Mouse (Mus musculus): Measurements from ENCODE around the gene B3gnt2. TPM values are rescaled to one million over a fixed set of nuclear protein-coding genes. Genes with fewer than 3 reads are reported as not detected.

Gene B3gnt2
- polyA plus RNA-seq, 1 experiment from 2014 or later: 1.9 TPM

DNA sequence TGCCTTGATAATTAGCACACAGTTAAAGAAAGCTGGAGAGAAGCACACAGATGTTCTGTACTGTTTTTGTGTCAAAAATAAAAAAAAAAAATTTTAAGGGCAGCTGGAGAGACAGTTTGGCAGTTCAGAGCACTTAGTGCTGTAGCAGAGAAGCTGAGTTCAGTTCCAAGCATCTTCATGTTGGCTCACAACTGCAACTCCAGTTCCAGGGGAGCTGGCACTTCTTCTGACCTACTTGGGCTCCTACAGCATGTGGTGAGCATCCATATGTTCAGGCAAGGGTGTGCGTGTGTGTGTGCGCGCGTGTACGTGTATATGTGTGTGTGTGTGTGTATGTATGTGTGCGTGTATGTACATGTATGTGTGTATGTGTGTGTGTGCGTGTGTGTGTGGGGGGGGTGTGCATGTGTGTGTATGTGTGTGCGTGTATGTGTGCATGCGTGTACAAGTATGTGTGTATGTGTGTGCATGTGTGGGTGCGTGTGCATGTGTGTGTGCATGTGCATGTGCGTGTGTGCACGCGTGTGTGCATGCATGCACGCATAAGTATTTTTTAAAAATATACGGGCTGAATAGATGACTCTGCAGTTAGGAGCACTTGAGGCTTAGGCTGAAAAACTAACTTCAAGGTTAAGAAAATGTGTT, 31.7 kb downstream of the B3gnt2 start:
- Histone ChIP-seq H3K27me3 (ENCODE audit: control insufficient read depth, insufficient read depth, low read length) (no peaks in the 10 kb centered on the region), H3K4me1 (ENCODE audit: control insufficient read depth, insufficient read depth, low read length) (no peaks in the 10 kb centered on the region), H3K4me2 (ENCODE audit: low read depth, low read length) (no peak overlapping the region), H3K27ac (ENCODE audit: low read depth, low read length) (no peak overlapping the region), H3K9ac (replicated peaks; ENCODE audit: low read depth, low read length) (no peak overlapping the region), H3K9me3 (ENCODE audit: control insufficient read depth, low read length) (no peaks in the 10 kb centered on the region), H3K4me3 (ENCODE audit: low read depth, low read length) (no peak overlapping the region), H3K36me3 (ENCODE audit: control insufficient read depth, insufficient read depth, low read length) (no peaks in the 10 kb centered on the region)
- ATAC-seq (ENCODE audit: low read depth): no peak
- WGBS: over 99% methylated on average over 15 of the region's 15 CpGs

DNA sequence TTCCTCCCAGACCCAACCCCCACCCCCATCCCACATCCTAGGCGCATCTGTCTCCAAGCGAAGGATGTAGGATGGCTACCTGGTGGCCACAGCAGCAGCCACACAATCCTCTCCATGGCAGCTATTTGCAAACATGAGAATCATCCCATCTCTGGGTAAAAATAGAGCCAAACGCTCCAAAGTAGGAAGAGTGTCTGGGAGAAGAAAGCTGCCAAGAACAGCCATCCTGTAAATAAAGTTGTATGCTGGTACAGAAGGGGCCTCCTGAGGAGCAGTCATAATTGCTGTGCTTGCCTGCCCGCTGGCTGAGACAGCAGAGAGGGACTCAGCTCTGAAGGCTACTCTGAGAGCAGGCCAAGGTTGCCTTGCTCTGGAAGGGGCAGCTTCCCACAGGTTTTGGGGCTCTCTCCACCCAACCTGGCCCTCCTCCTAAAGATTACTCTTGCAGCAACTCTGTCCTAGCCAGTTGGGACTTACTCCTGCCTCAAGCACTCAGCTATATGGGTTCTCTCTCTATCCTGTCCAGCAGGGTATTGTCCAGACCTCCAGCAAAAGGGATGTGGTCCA, 33.2 kb downstream of the B3gnt2 start:
- WGBS: 82% methylated on average over 4 of the region's 4 CpGs
- Histone ChIP-seq H3K9ac (replicated peaks; ENCODE audit: low read depth, low read length) (no peak overlapping the region), H3K36me3 (ENCODE audit: control insufficient read depth, insufficient read depth, low read length) (no peaks in the 10 kb centered on the region), H3K27ac (ENCODE audit: low read depth, low read length) (no peak overlapping the region), H3K4me1 (ENCODE audit: control insufficient read depth, insufficient read depth, low read length) (no peaks in the 10 kb centered on the region), H3K27me3 (ENCODE audit: control insufficient read depth, insufficient read depth, low read length) (no peaks in the 10 kb centered on the region), H3K9me3 (ENCODE audit: control insufficient read depth, low read length) (no peaks in the 10 kb centered on the region), H3K4me3 (ENCODE audit: low read depth, low read length) (no peak overlapping the region), H3K4me2 (ENCODE audit: low read depth, low read length) (no peak overlapping the region)
- no peak for ATAC-seq (ENCODE audit: low read depth)

GRCm38 (mm10) chr11:22826665-22827064, 34.1 kb downstream of the B3gnt2 start:
- Histone ChIP-seq H3K9me3 (ENCODE audit: control insufficient read depth, low read length) (no peaks in the 10 kb centered on the region), H3K27me3 (ENCODE audit: control insufficient read depth, insufficient read depth, low read length) (no peaks in the 10 kb centered on the region), H3K4me1 (ENCODE audit: control insufficient read depth, insufficient read depth, low read length) (no peaks in the 10 kb centered on the region), H3K9ac (replicated peaks; ENCODE audit: low read depth, low read length) (no peak overlapping the region), H3K36me3 (ENCODE audit: control insufficient read depth, insufficient read depth, low read length) (no peaks in the 10 kb centered on the region), H3K4me3 (ENCODE audit: low read depth, low read length) (no peak overlapping the region), H3K27ac (ENCODE audit: low read depth, low read length) (no peak overlapping the region), H3K4me2 (ENCODE audit: low read depth, low read length) (no peak overlapping the region)
- ATAC-seq (ENCODE audit: low read depth): no peak
- 95% methylated on average over 6 of the region's 6 CpGs for WGBS

- no peak for ATAC-seq (ENCODE audit: low read depth)
- no peak overlapping the region for H3K9ac ChIP-seq (replicated peaks; ENCODE audit: low read depth, low read length)
- no peak overlapping the region for H3K27ac ChIP-seq (ENCODE audit: low read depth, low read length)
- no peaks in the 10 kb centered on the region for H3K27me3 ChIP-seq (ENCODE audit: control insufficient read depth, insufficient read depth, low read length)
- WGBS: 94% methylated on average over 14 of the region's 14 CpGs
- no peaks in the 10 kb centered on the region for H3K36me3 ChIP-seq (ENCODE audit: control insufficient read depth, insufficient read depth, low read length)
- no peaks in the 10 kb centered on the region for H3K9me3 ChIP-seq (ENCODE audit: control insufficient read depth, low read length)
- H3K4me1 ChIP-seq (ENCODE audit: control insufficient read depth, insufficient read depth, low read length): no peaks in the 10 kb centered on the region
- no peak overlapping the region for H3K4me2 ChIP-seq (ENCODE audit: low read depth, low read length)
- no peak overlapping the region for H3K4me3 ChIP-seq (ENCODE audit: low read depth, low read length)
Observed at GRCm38 (mm10) chr11:22826051-22826450, 34.7 kb downstream of the B3gnt2 start.

- Histone ChIP-seq H3K4me3 (ENCODE audit: low read depth, low read length) (no peak overlapping the region), H3K4me1 (ENCODE audit: control insufficient read depth, insufficient read depth, low read length) (no peaks in the 10 kb centered on the region), H3K4me2 (ENCODE audit: low read depth, low read length) (no peak overlapping the region), H3K9me3 (ENCODE audit: control insufficient read depth, low read length) (no peaks in the 10 kb centered on the region), H3K27ac (ENCODE audit: low read depth, low read length) (no peak overlapping the region), H3K36me3 (ENCODE audit: control insufficient read depth, insufficient read depth, low read length) (no peaks in the 10 kb centered on the region), H3K27me3 (ENCODE audit: control insufficient read depth, insufficient read depth, low read length) (no peaks in the 10 kb centered on the region), H3K9ac (replicated peaks; ENCODE audit: low read depth, low read length) (no peak overlapping the region)
- ATAC-seq (ENCODE audit: low read depth): no peak
- 96% methylated on average over 1 of the region's 1 CpGs for WGBS
Observed at GRCm38 (mm10) chr11:22825548-22825947, 35.2 kb downstream of the B3gnt2 start.

DNA sequence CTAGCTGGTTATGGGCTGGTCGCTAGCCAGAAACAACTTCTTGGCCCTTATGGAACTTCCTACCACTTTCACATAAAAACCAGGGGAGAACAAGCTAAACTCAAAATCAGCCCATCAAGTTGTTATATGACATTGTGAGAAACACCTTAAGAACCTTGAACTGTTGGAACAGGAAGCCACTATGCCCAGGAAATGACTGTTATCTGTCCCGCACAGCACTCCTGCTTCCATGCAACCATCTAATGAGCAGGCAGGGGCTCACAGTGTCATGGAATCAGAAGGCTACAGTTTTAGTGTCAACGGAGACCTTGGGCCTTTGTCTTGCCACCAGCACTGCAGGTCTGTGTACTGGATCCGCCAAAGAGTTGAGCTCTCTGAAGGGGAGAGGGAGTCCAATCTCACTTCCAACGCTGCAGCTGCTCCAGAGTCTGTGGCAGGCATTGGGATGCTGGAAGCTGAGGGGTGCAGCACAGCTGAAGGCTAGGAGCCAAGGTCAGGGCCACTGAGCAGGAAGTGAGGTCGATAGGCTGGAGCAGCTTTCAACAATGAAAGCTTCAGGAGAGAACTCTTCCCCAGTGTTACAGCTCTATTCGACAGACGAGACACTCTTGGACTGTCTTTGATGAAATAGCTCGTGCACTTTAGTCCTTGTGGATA, 36.6 kb downstream of the B3gnt2 start:
- H3K9ac ChIP-seq (replicated peaks; ENCODE audit: low read depth, low read length): no peak overlapping the region
- ATAC-seq (ENCODE audit: low read depth): no peak
- H3K4me1 ChIP-seq (ENCODE audit: control insufficient read depth, insufficient read depth, low read length): no peaks in the 10 kb centered on the region
- H3K4me2 ChIP-seq (ENCODE audit: low read depth, low read length): no peak overlapping the region
- H3K36me3 ChIP-seq (ENCODE audit: control insufficient read depth, insufficient read depth, low read length): no peaks in the 10 kb centered on the region
- H3K9me3 ChIP-seq (ENCODE audit: control insufficient read depth, low read length): no peaks in the 10 kb centered on the region
- H3K27ac ChIP-seq (ENCODE audit: low read depth, low read length): no peak overlapping the region
- no peak overlapping the region for H3K4me3 ChIP-seq (ENCODE audit: low read depth, low read length)
- 85% methylated on average over 9 of the region's 9 CpGs for WGBS
- H3K27me3 ChIP-seq (ENCODE audit: control insufficient read depth, insufficient read depth, low read length): no peaks in the 10 kb centered on the region

GRCm38 (mm10) chr11:22821243-22821642, 39.5 kb downstream of the B3gnt2 start:
- H3K9ac ChIP-seq (replicated peaks; ENCODE audit: low read depth, low read length): no peak overlapping the region
- H3K27me3 ChIP-seq (ENCODE audit: control insufficient read depth, insufficient read depth, low read length): no peaks in the 10 kb centered on the region
- H3K27ac ChIP-seq (ENCODE audit: low read depth, low read length): no peak overlapping the region
- no peak for ATAC-seq (ENCODE audit: low read depth)
- no peaks in the 10 kb centered on the region for H3K4me1 ChIP-seq (ENCODE audit: control insufficient read depth, insufficient read depth, low read length)
- H3K4me3 ChIP-seq (ENCODE audit: low read depth, low read length): no peak overlapping the region
- WGBS: 90% methylated on average over 3 of the region's 3 CpGs
- H3K9me3 ChIP-seq (ENCODE audit: control insufficient read depth, low read length): no peaks in the 10 kb centered on the region
- H3K36me3 ChIP-seq (ENCODE audit: control insufficient read depth, insufficient read depth, low read length): no peaks in the 10 kb centered on the region
- no peak overlapping the region for H3K4me2 ChIP-seq (ENCODE audit: low read depth, low read length)

- H3K27ac ChIP-seq (ENCODE audit: low read depth, low read length): no peak overlapping the region
- H3K9me3 ChIP-seq (ENCODE audit: control insufficient read depth, low read length): no peaks in the 10 kb centered on the region
- no peaks in the 10 kb centered on the region for H3K27me3 ChIP-seq (ENCODE audit: control insufficient read depth, insufficient read depth, low read length)
- no peak overlapping the region for H3K9ac ChIP-seq (replicated peaks; ENCODE audit: low read depth, low read length)
- no peak overlapping the region for H3K4me3 ChIP-seq (ENCODE audit: low read depth, low read length)
- no peak for ATAC-seq (ENCODE audit: low read depth)
- no peak overlapping the region for H3K4me2 ChIP-seq (ENCODE audit: low read depth, low read length)
- WGBS: 77% methylated on average over 5 of the region's 5 CpGs
- H3K36me3 ChIP-seq (ENCODE audit: control insufficient read depth, insufficient read depth, low read length): no peaks in the 10 kb centered on the region
- no peaks in the 10 kb centered on the region for H3K4me1 ChIP-seq (ENCODE audit: control insufficient read depth, insufficient read depth, low read length)
Observed at GRCm38 (mm10) chr11:22818371-22818770, 42.4 kb downstream of the B3gnt2 start.

DNA sequence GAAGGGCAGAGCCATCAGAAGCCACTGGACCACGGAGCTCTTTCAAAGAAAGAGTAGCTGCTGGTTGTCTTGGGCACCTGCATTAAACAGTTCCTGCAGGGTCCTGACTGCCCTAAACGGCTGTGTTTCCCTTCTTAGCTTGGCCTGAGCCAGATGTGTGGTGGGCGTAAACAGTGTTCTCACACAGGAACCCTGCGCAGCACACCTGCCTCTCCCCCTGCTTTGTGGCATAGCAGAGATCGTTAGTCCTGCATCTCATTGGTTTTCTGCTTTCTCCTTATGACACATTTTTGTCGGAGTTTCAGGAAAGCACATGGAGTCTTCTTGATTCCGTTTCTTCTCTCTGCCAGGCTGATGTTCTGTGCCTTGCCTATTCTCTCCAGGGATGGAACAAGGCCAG, 44.9 kb downstream of the B3gnt2 start:
- 89% methylated on average over 7 of the region's 7 CpGs for WGBS
- ATAC-seq (ENCODE audit: low read depth): no peak
- H3K9me3 ChIP-seq (ENCODE audit: control insufficient read depth, low read length): no peaks in the 10 kb centered on the region

More for the DNA sequence above, 44.9 kb downstream of the B3gnt2 start:
- Histone ChIP-seq H3K27me3 (ENCODE audit: control insufficient read depth, insufficient read depth, low read length) (no peaks in the 10 kb centered on the region), H3K27ac (ENCODE audit: low read depth, low read length) (no peak overlapping the region), H3K4me2 (ENCODE audit: low read depth, low read length) (no peak overlapping the region), H3K36me3 (ENCODE audit: control insufficient read depth, insufficient read depth, low read length) (no peaks in the 10 kb centered on the region), H3K9ac (replicated peaks; ENCODE audit: low read depth, low read length) (no peak overlapping the region), H3K4me3 (ENCODE audit: low read depth, low read length) (no peak overlapping the region), H3K4me1 (ENCODE audit: control insufficient read depth, insufficient read depth, low read length) (no peaks in the 10 kb centered on the region)
